Mouse (Mus musculus): ENCODE data around the gene Bnip3. TPM values are rescaled to one million over a fixed set of nuclear protein-coding genes. Genes with fewer than 3 reads are reported as not detected.

Gene Bnip3
- polyA plus RNA-seq, 1 experiment from 2014 or later: 99.4 TPM

DNA sequence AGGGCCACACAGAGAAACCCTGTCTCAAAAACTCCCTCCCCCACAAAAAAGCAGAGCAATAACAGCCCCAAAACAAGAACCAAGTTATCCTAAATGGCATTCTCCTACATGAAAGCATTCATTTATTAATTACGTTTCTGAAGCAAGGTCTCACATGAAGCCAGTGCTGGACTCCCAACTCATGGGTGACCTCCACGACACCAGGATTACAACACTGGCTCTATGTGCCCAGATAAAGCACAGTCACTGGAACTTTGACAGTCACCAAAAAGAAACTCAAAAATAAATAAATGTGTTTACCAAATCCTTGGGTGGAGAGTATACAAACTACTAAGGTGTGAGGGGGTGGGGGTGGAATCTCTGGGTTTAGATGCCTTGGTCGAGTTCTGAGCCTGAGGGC lies 4.3 kb upstream of the Bnip3 start:
- H3K4me2 ChIP-seq (replicated peaks; ENCODE audit: low read depth, low read length): no peak overlapping the region
- no peaks in the 10 kb centered on the region for H3K36me3 ChIP-seq (ENCODE audit: control insufficient read depth, insufficient read depth, low read length)
- no peaks in the 10 kb centered on the region for H3K4me1 ChIP-seq (replicated peaks; ENCODE audit: control insufficient read depth, insufficient read depth, low read length)
- H3K4me3 ChIP-seq (ENCODE audit: low read depth, low read length): no peak overlapping the region
- WGBS: 87% methylated on average over 3 of the region's 3 CpGs
- no peaks in the 10 kb centered on the region; the same call in 1 of the 2 replicates for H3K27me3 ChIP-seq (ENCODE audit: control insufficient read depth, insufficient read depth, low read length)
- no peak for ATAC-seq (ENCODE audit: low FRiP score)
- H3K9me3 ChIP-seq (ENCODE audit: control insufficient read depth, low read length): no peaks in the 10 kb centered on the region
- H3K27ac ChIP-seq (ENCODE audit: low read depth, low read length): no peak overlapping the region
- H3K9ac ChIP-seq (ENCODE audit: low read depth, low read length): no peak overlapping the region
- DNase-seq (ENCODE audit: low spot score): no peak

DNA sequence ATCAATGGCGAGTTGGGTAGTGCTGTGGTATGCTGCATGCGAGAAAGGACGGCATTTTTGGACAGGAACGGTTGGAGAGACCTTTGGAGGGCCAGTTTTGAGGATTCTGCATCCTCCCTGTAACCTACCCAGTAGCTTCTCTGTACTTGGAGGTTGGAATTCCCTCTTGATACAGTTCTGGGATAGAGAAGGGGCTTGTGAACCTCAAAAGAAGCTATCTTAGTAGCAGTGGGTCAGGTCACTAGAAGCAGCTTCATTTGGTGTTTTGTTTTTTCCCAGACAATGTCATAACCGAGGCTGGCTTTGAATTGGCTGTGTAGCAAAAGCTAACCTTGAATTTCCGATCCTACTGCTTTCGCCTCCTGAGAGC lies 859 bp upstream of the Bnip3 start:
- no peak for DNase-seq (ENCODE audit: low spot score)
- Histone ChIP-seq H3K27me3 (ENCODE audit: control insufficient read depth, insufficient read depth, low read length) (no peaks in the 10 kb centered on the region; the same call in 1 of the 2 replicates), H3K27ac (ENCODE audit: low read depth, low read length) (no peak overlapping the region; the same call in 1 of the 2 replicates), H3K36me3 (ENCODE audit: control insufficient read depth, insufficient read depth, low read length) (no peaks in the 10 kb centered on the region), H3K4me2 (replicated peaks; ENCODE audit: low read depth, low read length) (peak overlapping the region; percentile 73), H3K4me3 (ENCODE audit: low read depth, low read length) (peak overlapping the region; percentile 71), H3K9me3 (ENCODE audit: control insufficient read depth, low read length) (no peaks in the 10 kb centered on the region), H3K9ac (ENCODE audit: low read depth, low read length) (peak overlapping the region; percentile 84; the same call in 1 of the 2 replicates), H3K4me1 (replicated peaks; ENCODE audit: control insufficient read depth, insufficient read depth, low read length) (no peaks in the 10 kb centered on the region)
- no peak for ATAC-seq (ENCODE audit: low FRiP score)
- 27% methylated on average over 7 of the region's 7 CpGs for WGBS

DNA sequence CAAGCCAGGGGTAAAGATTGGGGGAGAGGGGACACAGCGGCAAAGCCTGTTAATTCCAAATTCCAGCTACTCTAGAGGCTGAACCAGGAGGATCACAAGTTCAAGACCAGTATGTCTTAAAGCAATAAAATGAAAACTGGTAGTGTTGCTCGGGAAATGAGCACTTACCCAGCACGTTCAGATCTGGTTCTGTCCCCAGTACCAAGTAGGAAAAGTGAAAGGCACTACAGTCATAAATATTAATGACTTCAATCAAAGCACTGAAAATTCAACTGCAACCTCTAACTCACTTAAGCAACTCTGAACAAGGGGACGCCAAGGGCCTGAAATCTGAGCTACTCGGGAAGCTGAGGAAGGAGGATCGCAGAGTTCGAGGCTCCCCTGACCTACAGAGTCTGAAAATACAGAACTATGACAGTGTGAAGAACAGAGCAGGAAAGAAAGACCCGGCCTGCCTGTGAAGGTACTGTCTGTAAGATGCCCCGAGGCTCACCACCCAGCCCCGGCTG lies 497 bp downstream of the Bnip3 start:
- no peak for DNase-seq (ENCODE audit: low spot score)
- H3K36me3 ChIP-seq (ENCODE audit: control insufficient read depth, insufficient read depth, low read length): no peaks in the 10 kb centered on the region
- no peaks in the 10 kb centered on the region for H3K9me3 ChIP-seq (ENCODE audit: control insufficient read depth, low read length)
- H3K4me2 ChIP-seq (replicated peaks; ENCODE audit: low read depth, low read length): peak overlapping the region; percentile 73
- peak; percentile 5 for ATAC-seq (ENCODE audit: low FRiP score)
- 3% methylated on average over 10 of the region's 10 CpGs for WGBS
- peak overlapping the region; percentile 71 for H3K4me3 ChIP-seq (ENCODE audit: low read depth, low read length)
- no peaks in the 10 kb centered on the region for H3K4me1 ChIP-seq (replicated peaks; ENCODE audit: control insufficient read depth, insufficient read depth, low read length)
- peak overlapping the region; percentile 84 for H3K9ac ChIP-seq (ENCODE audit: low read depth, low read length)
- peak overlapping the region; percentile 54; the same call in 1 of the 2 replicates for H3K27ac ChIP-seq (ENCODE audit: low read depth, low read length)
- H3K27me3 ChIP-seq (ENCODE audit: control insufficient read depth, insufficient read depth, low read length): no peaks in the 10 kb centered on the region; the same call in 1 of the 2 replicates

DNA sequence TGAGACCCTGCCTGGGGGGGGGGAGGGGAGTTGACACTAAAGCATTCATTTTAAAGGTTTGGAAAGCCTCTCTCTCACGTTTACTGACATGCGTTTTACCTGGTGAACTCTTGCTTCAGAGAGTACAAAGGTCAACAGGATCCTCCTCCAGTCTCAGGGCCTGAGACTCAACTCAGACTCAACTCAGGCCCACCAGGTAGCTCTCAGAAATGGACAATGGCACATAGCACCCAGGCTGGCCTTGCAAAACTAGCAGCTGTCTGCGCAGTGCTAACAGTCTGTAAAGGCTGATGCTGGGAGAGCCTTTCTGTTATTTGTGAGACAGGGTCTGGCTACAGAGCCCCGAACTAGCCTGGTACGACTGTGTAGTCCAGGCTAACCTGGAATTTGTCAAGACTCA lies 1.3 kb downstream of the Bnip3 start:
- Histone ChIP-seq H3K4me1 (replicated peaks; ENCODE audit: control insufficient read depth, insufficient read depth, low read length) (no peaks in the 10 kb centered on the region), H3K27me3 (ENCODE audit: control insufficient read depth, insufficient read depth, low read length) (no peaks in the 10 kb centered on the region; the same call in 1 of the 2 replicates), H3K4me2 (replicated peaks; ENCODE audit: low read depth, low read length) (peak overlapping the region; percentile 19), H3K4me3 (ENCODE audit: low read depth, low read length) (no peak overlapping the region), H3K36me3 (ENCODE audit: control insufficient read depth, insufficient read depth, low read length) (no peaks in the 10 kb centered on the region), H3K27ac (ENCODE audit: low read depth, low read length) (no peak overlapping the region), H3K9ac (ENCODE audit: low read depth, low read length) (no peak overlapping the region), H3K9me3 (ENCODE audit: control insufficient read depth, low read length) (no peaks in the 10 kb centered on the region)
- DNase-seq (ENCODE audit: low spot score): no peak
- ATAC-seq (ENCODE audit: low FRiP score): no peak
- 51% methylated on average over 5 of the region's 5 CpGs for WGBS

- Histone ChIP-seq H3K9me3 (ENCODE audit: control insufficient read depth, low read length) (no peaks in the 10 kb centered on the region), H3K27me3 (ENCODE audit: control insufficient read depth, insufficient read depth, low read length) (no peaks in the 10 kb centered on the region; the same call in 1 of the 2 replicates), H3K36me3 (ENCODE audit: control insufficient read depth, insufficient read depth, low read length) (no peaks in the 10 kb centered on the region), H3K27ac (ENCODE audit: low read depth, low read length) (no peak overlapping the region), H3K4me1 (replicated peaks; ENCODE audit: control insufficient read depth, insufficient read depth, low read length) (no peaks in the 10 kb centered on the region), H3K9ac (ENCODE audit: low read depth, low read length) (no peak overlapping the region), H3K4me3 (ENCODE audit: low read depth, low read length) (no peak overlapping the region), H3K4me2 (replicated peaks; ENCODE audit: low read depth, low read length) (peak overlapping the region; percentile 31; the same call in 1 of the 2 replicates)
- DNase-seq (ENCODE audit: low spot score) (peak; percentile 55), ATAC-seq (ENCODE audit: low FRiP score) (0 out of 2 replicates have a peak, but pooled peaks have one; percentile 26)
- 9% methylated on average over 7 of the region's 7 CpGs for WGBS
These were observed 2.3 kb downstream of the Bnip3 start for GRCm38 (mm10) chr7:138907043-138907442.

GRCm38 (mm10) chr7:138906441-138906840 lies 2.9 kb downstream of the Bnip3 start:
- DNase-seq (ENCODE audit: low spot score) (no peak), ATAC-seq (ENCODE audit: low FRiP score) (no peak)
- no peak overlapping the region for H3K4me3 ChIP-seq (ENCODE audit: low read depth, low read length)
- H3K36me3 ChIP-seq (ENCODE audit: control insufficient read depth, insufficient read depth, low read length): no peaks in the 10 kb centered on the region
- H3K27ac ChIP-seq (ENCODE audit: low read depth, low read length): no peak overlapping the region
- no peak overlapping the region for H3K9ac ChIP-seq (ENCODE audit: low read depth, low read length)
- no peaks in the 10 kb centered on the region for H3K9me3 ChIP-seq (ENCODE audit: control insufficient read depth, low read length)
- 77% methylated on average over 1 of the region's 1 CpGs for WGBS
- 0 out of 2 replicates have a peak overlapping the region, but pooled peaks have one; percentile 31 for H3K4me2 ChIP-seq (replicated peaks; ENCODE audit: low read depth, low read length)
- no peaks in the 10 kb centered on the region; the same call in 1 of the 2 replicates for H3K27me3 ChIP-seq (ENCODE audit: control insufficient read depth, insufficient read depth, low read length)
- no peaks in the 10 kb centered on the region for H3K4me1 ChIP-seq (replicated peaks; ENCODE audit: control insufficient read depth, insufficient read depth, low read length)

DNA sequence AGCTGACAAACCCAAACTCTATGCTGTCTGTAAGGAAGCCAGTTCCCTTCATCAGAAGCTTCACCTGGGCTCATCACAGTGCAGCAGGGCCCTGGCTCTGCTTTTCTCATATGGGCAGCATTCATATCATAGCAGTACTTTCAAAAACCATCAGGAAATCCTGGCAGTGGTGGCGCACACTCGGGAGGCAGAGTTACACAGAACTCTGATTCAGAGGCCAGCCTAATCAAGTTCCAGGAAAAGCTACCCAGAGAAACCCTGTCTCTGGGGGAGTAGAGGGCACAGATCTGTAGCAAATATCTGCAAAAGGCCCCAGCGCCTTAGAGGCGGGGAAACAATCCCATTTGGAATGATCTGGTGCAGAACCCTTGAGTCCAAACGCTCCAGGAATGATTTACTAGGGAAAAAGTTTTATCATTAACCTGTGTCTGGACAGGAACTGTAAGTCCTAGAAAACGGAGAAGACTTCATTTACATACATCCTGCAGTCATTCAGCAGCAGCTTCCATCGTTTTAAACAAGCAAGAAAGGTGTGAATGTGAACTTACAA lies 5.4 kb downstream of the Bnip3 start:
- H3K9me3 ChIP-seq (ENCODE audit: control insufficient read depth, low read length): no peaks in the 10 kb centered on the region
- no peak overlapping the region for H3K27ac ChIP-seq (ENCODE audit: low read depth, low read length)
- no peak overlapping the region for H3K9ac ChIP-seq (ENCODE audit: low read depth, low read length)
- no peak overlapping the region for H3K4me3 ChIP-seq (ENCODE audit: low read depth, low read length)
- no peak for DNase-seq (ENCODE audit: low spot score)
- H3K4me2 ChIP-seq (replicated peaks; ENCODE audit: low read depth, low read length): no peak overlapping the region
- no peaks in the 10 kb centered on the region for H3K36me3 ChIP-seq (ENCODE audit: control insufficient read depth, insufficient read depth, low read length)
- no peak for ATAC-seq (ENCODE audit: low FRiP score)
- no peaks in the 10 kb centered on the region for H3K4me1 ChIP-seq (replicated peaks; ENCODE audit: control insufficient read depth, insufficient read depth, low read length)
- WGBS: 80% methylated on average over 7 of the region's 7 CpGs
- no peaks in the 10 kb centered on the region for H3K27me3 ChIP-seq (ENCODE audit: control insufficient read depth, insufficient read depth, low read length)

DNA sequence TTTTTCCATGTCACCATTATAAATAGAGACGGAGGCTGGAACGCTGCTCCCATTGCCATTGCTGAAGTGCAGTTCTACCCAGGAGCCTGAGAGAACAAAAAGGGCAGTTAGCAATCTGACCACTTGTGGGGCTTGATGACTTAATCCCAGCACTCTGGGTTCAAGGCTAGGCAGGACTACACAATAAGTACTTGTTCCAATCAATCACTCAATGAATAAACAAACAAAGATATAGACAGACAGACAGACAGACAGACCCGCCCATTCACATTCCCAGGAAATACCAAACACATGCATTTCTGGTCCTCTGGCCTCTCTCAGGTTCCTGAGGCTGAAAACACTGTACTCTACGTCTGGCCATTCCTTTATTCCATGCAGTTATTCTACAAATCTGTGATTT lies 10.6 kb downstream of the Bnip3 start:
- Histone ChIP-seq H3K4me2 (replicated peaks; ENCODE audit: low read depth, low read length) (no peak overlapping the region), H3K27me3 (ENCODE audit: control insufficient read depth, insufficient read depth, low read length) (no peaks in the 10 kb centered on the region), H3K9me3 (ENCODE audit: control insufficient read depth, low read length) (no peaks in the 10 kb centered on the region), H3K4me3 (ENCODE audit: low read depth, low read length) (no peak overlapping the region), H3K4me1 (replicated peaks; ENCODE audit: control insufficient read depth, insufficient read depth, low read length) (no peaks in the 10 kb centered on the region), H3K27ac (ENCODE audit: low read depth, low read length) (no peak overlapping the region), H3K36me3 (ENCODE audit: control insufficient read depth, insufficient read depth, low read length) (peaks cover 3% of the 10 kb centered on the region; the same call in 1 of the 2 replicates), H3K9ac (ENCODE audit: low read depth, low read length) (no peak overlapping the region)
- WGBS: 84% methylated on average over 4 of the region's 4 CpGs
- DNase-seq (ENCODE audit: low spot score) (no peak), ATAC-seq (ENCODE audit: low FRiP score) (no peak)

GRCm38 (mm10) chr7:138898122-138898521 lies 11.2 kb downstream of the Bnip3 start:
- Histone ChIP-seq H3K9me3 (ENCODE audit: control insufficient read depth, low read length) (no peaks in the 10 kb centered on the region), H3K4me3 (ENCODE audit: low read depth, low read length) (no peak overlapping the region), H3K27me3 (ENCODE audit: control insufficient read depth, insufficient read depth, low read length) (no peaks in the 10 kb centered on the region), H3K36me3 (ENCODE audit: control insufficient read depth, insufficient read depth, low read length) (peaks cover 3% of the 10 kb centered on the region; the same call in 1 of the 2 replicates), H3K4me1 (replicated peaks; ENCODE audit: control insufficient read depth, insufficient read depth, low read length) (no peaks in the 10 kb centered on the region), H3K9ac (ENCODE audit: low read depth, low read length) (no peak overlapping the region), H3K4me2 (replicated peaks; ENCODE audit: low read depth, low read length) (no peak overlapping the region), H3K27ac (ENCODE audit: low read depth, low read length) (no peak overlapping the region)
- ATAC-seq (ENCODE audit: low FRiP score) (no peak), DNase-seq (ENCODE audit: low spot score) (no peak)
- 66% methylated on average over 2 of the region's 2 CpGs for WGBS

Data from hindbrain, embryonic 11.5 days (tissue).